Mouse (Mus musculus) cerebellum, adult 11 months (tissue): ENCODE results near the gene Prkag2.
A peak's percentile ranks its signal among the peaks of the same experiment; 100 is the strongest.

Source experiments
- DNase-seq: peaks from one replicate; pipeline ENCODE4 v3.0.0; 2022

The Prkag2 gene

GRCm38 (mm10) chr5:24960791-24961190 is 139.7 kb downstream of the Prkag2 start:
- DNase-seq: peak; percentile 44

- DNase-seq: no peak
Observed at GRCm38 (mm10) chr5:24959758-24960157, 140.7 kb downstream of the Prkag2 start.

DNA sequence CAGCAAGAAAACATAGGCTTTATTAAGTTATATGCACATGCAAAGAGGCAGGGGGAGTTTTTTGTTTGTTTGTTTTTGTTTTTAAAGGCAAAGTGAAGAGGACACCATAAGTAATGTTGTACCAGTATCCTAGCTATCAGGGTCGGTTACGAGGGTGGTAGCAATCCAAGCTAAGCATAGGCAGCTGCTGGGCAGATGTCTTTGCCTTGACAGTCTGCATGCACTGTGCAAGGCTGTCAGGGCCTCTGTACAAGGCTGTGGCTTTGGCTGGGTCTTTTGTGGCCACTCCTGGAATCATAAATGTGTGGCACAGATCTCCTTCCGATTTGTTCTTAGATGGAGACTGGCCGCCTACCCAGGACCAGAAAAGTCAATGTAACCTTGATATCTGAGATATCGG is 141.8 kb downstream of the Prkag2 start:
- DNase-seq: no peak

DNA sequence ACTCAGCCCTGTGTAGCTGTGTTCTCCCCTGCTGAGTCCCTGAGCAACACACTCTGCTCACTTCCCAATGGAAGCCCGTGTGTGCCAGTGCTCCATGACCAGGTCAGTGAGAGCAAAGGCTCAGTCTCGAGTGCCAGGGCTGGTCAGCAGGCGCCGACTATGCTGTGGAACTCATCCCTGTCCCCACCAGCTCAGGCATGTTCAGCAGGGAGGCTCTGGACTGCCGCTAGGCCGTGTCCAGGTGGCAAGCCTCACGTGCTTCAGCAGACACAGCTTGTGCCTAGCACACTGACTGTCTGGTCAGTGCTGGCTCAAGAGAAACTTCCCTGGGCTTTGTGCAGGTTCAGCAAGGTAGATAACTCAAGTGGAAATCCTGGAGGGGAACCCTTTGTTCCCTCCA is 143.6 kb downstream of the Prkag2 start:
- no peak for DNase-seq

DNA sequence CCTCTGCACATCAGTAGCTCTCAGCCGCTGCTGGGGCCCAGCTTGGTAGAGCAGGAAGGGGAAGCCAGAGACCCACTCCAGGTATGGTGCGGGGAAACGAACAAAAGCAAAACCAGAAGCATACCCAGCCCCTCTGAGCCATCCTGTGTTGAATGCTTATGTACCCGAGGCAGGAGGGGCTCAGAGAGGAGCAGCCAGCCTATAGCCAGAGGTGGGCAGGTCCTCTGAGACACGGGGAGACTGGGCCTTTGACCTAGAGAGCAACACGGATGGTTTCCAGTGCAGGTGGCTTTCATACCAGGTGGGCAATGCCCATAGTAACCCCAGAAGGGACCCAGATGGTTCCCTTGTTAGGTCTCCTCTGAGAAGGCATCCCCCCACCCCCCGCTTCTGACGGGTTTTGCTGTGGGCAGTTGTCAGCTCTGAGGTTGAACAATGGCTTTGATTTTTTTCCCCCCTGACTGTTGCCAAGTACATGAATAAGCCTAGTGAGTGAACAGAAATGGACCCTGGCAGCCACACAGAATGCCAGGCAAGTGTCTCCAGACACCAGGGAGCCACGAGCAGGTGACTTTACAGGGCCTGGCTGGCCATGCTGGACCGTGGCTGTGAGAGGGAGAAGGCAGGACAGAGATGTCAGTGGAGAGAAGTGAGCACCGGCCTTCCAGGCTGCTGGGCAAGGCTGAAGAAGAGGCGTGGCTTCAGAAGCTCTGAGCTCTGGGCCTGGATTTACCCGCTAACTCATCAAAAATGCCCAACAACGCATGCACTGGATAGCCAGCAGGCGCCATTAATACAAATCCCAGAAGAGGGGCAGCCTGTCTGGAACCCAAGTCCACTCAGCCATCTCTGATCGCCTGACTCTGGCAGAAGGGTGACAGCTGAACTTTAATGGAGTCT is 147.3 kb downstream of the Prkag2 start:
- peak; percentile 48 for DNase-seq

- no peak for DNase-seq
Observed at GRCm38 (mm10) chr5:24952212-24952611, 148.2 kb downstream of the Prkag2 start.

- DNase-seq: no peak
Observed at GRCm38 (mm10) chr5:24950891-24951574, 149.4 kb downstream of the Prkag2 start.

DNA sequence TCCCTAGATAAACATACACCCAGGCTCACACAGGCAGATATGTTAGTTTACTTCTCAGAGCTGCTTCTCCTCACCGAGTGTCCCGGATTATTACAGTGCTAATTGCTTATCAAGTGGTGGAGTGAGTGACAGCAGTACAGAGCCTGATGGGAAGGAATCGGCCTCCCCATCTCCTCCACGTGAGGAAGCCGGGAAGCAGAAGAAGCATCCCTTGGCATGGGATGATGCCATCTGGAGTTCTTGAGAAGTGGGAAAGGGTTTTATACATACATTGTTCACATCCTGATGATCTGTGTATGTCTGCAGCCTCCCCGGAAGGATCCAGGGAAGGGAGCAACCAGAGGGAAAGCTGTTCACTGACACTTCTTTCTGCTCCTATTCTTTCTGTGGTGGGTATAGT is 150.4 kb downstream of the Prkag2 start:
- DNase-seq: no peak

DNA sequence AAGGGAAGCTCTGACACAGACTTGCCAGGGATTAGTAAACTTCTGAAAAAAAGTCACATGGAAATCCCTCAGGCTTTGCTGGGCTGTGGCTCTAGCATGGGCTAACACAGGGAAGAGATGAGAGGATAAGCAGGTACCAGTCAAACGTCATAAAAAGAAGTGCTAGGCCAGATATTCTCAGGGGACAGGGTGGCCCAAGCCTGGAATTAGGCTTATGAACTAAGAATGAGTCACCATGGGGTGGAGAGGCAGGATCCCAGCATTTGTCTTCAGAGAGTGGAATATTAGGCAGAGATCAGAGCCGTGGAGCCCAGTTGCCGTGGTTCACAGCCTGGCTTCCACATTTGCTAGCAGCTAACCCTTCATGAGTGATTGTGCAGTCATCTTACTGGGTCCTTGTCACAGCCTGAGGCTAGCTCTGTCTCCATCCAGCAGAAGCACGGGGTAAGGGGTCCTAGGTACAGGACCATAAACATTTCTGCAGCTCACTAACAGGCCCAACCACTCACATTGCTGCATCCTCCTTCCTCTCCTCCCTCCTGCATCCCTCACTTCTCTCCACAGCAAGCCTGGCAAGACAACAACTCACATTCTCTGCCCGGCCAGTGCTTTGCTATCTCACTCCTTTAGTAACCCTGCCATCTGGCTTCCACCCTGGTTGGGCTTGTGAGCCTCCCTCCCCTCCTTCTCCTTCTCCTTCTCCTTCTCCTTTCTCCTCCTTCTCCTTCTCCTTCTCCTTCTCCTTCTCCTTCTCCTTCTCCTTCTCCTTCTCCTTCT is 162.2 kb downstream of the Prkag2 start:
- DNase-seq: peak; percentile 31

DNA sequence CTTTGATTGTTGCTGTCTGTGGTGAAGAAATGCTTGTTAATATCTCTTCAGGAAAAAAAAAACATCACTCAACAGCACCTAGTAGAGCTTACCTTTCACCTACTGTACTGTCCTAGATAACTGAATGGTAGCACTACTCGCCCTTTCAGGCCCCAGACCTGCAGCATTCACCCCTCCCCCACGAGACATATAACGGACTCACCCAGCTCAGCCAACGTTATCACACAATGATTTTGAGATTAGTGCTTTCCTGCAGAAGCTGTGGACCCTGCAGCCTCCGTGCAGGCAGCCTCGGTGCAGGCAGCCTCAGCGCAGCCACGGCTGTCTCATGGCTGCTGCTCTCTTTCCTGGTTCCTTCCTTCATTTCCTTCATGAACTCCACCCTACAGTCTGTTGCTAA is 164.0 kb downstream of the Prkag2 start:
- DNase-seq: no peak

DNA sequence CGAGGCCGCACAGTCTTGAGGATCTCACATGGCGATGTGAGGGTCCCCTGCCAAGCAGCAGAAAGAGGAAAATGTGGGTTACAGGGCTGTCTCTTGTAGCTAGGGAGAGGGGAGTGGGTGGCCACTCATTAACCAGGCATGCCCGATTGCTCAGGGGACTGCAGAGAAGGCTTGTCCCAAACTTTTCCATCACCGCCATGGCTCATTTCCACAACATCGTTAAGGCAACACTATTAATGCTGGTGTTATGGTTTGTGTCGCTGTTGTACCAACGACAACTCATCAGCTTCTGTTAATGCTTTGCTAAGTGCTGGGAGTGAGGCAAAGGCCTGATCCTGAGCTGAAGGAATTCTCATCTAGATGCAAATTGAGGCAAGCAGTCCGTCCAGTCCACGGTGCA is 165.0 kb downstream of the Prkag2 start:
- DNase-seq: no peak

DNA sequence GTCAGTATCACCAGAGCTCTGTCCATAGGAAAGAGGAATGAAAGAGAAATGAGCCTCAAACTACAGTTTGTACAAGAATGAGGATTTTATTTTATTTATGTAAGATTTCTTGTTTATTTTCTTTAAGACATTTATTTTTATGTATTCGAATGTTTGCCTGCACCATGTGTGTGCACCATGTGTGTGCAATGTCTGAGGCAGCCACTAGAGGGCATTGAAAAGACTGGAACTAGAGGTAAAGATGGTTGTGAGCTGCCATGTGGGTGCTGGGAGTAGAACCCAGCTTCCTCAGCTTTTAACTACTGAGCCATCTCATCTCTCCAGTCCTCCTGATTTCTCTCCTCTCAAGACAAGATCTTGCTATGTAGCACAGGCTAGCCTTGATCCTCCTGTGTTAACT is 166.7 kb downstream of the Prkag2 start:
- DNase-seq: no peak

DNA sequence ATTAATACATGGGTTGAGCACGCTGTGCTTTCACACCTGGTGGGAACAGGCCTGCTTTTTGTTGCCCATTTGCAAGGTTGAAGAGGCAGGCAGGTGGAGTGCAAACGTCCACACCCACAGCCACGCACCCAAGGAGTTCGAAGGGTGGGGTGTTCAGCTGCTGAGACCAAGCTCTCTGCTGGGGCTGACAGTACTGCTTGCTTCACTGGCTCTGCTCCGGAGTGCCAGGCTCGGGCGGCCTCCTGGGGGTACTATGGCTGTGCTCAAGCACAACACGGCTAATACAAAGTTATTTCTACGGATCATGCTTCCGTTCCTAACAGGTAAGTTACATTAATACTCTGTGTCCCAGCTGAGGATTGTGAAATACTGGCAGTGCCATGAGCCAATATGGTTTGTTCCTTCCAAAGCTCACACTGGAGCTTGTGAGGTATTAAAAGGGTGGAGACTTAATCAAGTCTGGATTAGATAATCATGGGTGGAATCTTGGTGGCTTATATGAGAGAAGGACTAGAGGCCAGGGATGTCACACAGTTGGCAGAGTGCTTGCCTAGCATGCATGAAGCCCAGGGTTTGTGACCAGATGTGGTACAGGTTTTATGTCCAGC is 168.8 kb downstream of the Prkag2 start:
- DNase-seq: no peak

- no peak for DNase-seq
Observed at GRCm38 (mm10) chr5:24930831-24931577, 169.4 kb downstream of the Prkag2 start.

- DNase-seq: no peak
Observed at GRCm38 (mm10) chr5:24928816-24929215, 171.6 kb downstream of the Prkag2 start.

GRCm38 (mm10) chr5:24927706-24928105 is 172.7 kb downstream of the Prkag2 start:
- DNase-seq: no peak

DNA sequence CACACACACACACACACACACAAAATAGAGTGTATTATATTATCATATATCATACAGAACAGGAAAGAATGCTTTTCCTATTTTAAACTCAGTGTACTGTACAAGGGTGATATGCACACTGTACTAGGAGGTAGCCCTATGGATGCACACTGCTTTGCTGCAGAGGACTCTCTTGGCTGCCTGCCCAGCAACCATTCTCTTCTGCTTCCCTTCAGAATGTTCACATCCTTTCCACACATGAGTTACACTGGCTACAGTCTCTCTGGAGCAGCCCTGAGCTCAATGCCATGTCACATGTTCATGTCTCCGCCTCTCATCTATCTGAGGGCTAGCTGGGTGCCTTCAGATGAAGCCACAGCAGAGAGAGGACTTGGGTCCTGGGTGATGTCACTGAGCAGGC is 181.3 kb downstream of the Prkag2 start:
- no peak for DNase-seq

GRCm38 (mm10) chr5:24916511-24916910 is 183.9 kb downstream of the Prkag2 start:
- peak; percentile 39 for DNase-seq

DNA sequence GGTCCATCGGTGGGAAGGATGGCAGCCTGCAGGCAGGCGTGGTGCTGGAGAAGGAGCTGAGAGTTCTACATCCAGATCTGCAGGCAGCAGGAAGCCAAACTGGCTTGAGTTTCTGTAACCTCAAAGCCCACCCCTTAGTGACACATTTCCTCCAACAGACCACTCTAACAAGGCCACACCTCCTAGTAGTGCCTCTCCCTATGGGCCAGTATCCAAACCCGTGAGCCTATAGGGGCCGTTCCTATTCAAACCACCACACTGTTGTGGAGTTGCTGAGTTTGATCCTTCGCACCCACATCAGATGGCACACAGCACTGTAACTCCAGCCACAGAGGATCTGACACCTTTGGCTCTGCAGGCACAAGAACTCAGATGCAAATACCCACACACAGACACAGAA is 185.3 kb downstream of the Prkag2 start:
- no peak for DNase-seq

DNA sequence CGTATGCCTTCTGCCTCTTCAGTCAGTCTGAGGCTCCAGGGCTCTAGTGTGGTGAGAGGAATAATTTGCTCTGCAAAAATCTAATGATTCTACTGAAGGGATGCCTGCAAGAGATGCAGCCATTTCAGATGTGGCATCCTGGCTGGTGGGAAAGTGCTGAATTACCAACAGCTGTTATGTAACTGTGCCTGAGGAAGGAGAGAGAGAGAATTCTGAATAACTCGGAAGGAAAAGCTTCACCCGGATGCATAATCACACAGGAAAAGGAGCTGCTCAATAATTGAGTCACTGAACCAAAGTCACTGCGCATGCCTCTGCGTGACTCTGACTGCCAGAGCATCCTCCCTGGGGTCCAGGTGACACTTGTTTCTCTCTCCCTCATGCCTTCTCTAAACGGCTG is 186.8 kb downstream of the Prkag2 start:
- no peak for DNase-seq

- peak; percentile 77 for DNase-seq
Observed at GRCm38 (mm10) chr5:24908820-24909716, 191.4 kb downstream of the Prkag2 start.
